In the genomic region with DNA sequence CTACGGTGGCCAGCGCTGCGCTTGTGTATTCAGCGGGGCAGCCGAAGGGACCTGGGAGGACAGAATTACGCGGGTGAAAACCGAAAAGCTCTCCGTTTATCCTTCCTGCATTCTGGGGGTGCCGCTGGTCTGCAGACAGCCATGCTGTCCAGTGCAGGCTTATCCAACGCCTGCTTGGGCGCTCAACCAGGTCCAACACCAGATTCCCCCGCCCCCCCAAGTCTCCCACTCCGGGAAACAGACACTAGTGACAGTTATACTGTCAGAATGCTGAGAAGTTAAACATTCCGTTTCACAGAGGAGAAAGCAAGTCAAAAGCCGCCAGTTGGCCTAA, we compare ENCODE assay signal across 9 mouse cellular contexts. TPM values are rescaled to one million over a fixed set of nuclear protein-coding genes. Genes with fewer than 3 reads are reported as not detected.
DNase-seq lines count a peak whose midpoint lies in the region; ATAC-seq and TF ChIP-seq lines count a peak whose summit lies in the region.
"Had no signal": no experiment of that assay in that cellular context is flagged by ENCODE, and none has a peak within 500 bp of the region (broad histone marks: within the 10 kb centered on the region; RNA-seq: fewer than 3 reads in every experiment).

No protein-coding gene starts in this region.

- H3K36me3 ChIP-seq in kidney, adult 2 months (ENCODE audit: control insufficient read depth, insufficient read depth, low read length) = peaks cover 2% of the 10 kb centered on the region; the same call in 1 of the 2 replicates
- H3K36me3 ChIP-seq in hindbrain, embryonic 13.5 days = peaks cover 18% of the 10 kb centered on the region
- H3K36me3 ChIP-seq in midbrain, embryonic 13.5 days = peaks cover 17% of the 10 kb centered on the region

- H3K27ac ChIP-seq in kidney, adult 2 months (ENCODE audit: insufficient read depth, low read depth, low read length) = no peak overlapping the region
- peak overlapping the region; percentile 82 for H3K27ac ChIP-seq in bone marrow, adult 2 months (ENCODE audit: control insufficient read depth, insufficient read depth, low read depth, low read length, poor library complexity)
- peak overlapping the region; percentile 83 for H3K27ac ChIP-seq in hindbrain, embryonic 13.5 days
- peak overlapping the region; percentile 79 for H3K27ac ChIP-seq in midbrain, embryonic 13.5 days

- ATAC-seq in hindbrain, embryonic 13.5 days (ENCODE audit: low FRiP score) = no peak
- ATAC-seq in midbrain, embryonic 13.5 days = no peak; the same call in 1 of the 2 replicates
- ATAC-seq in cerebellum, adult (ENCODE audit: insufficient number of reproducible peaks, low FRiP score, low TSS enrichment) = no peak

- WGBS in kidney, adult 2 months = 6% methylated on average over 16 of the region's 16 CpGs
- WGBS in bone marrow, adult 2 months = 3% methylated on average over 16 of the region's 16 CpGs
- 1% methylated on average over 16 of the region's 16 CpGs for WGBS in hindbrain, embryonic 13.5 days
- under 1% methylated on average over 16 of the region's 16 CpGs for WGBS in midbrain, embryonic 13.5 days

- 0 out of 2 replicates have a peak, but pooled peaks cover 4% of the 10 kb centered on the region for H3K4me1 ChIP-seq in kidney, adult 2 months (ENCODE audit: control insufficient read depth, insufficient read depth, low read length)
- no peaks in the 10 kb centered on the region; the same call in 1 of the 2 replicates for H3K4me1 ChIP-seq in bone marrow, adult 2 months (ENCODE audit: control insufficient read depth, insufficient read depth, low read length)
- H3K4me1 ChIP-seq in hindbrain, embryonic 13.5 days (replicated peaks) = peaks cover 27% of the 10 kb centered on the region
- peaks cover 26% of the 10 kb centered on the region for H3K4me1 ChIP-seq in midbrain, embryonic 13.5 days (replicated peaks)

- no peaks in the 10 kb centered on the region for H3K9me3 ChIP-seq in hindbrain, embryonic 13.5 days
- H3K9me3 ChIP-seq in midbrain, embryonic 13.5 days = no peaks in the 10 kb centered on the region

- peak overlapping the region; percentile 66 for H3K4me3 ChIP-seq in kidney, adult 2 months (ENCODE audit: insufficient read depth, low read depth, low read length)
- peak overlapping the region; percentile 75 for H3K4me3 ChIP-seq in bone marrow, adult 2 months (replicated peaks; ENCODE audit: control insufficient read depth, low read depth, low read length)
- H3K4me3 ChIP-seq in hindbrain, embryonic 13.5 days = peak overlapping the region; percentile 80
- peak overlapping the region; percentile 90 for H3K4me3 ChIP-seq in midbrain, embryonic 13.5 days (replicated peaks)

- no peaks in the 10 kb centered on the region for H3K27me3 ChIP-seq in kidney, adult 2 months (replicated peaks; ENCODE audit: control insufficient read depth, insufficient read depth, low read length)
- no peaks in the 10 kb centered on the region for H3K27me3 ChIP-seq in hindbrain, embryonic 13.5 days
- 0 out of 2 replicates have a peak, but pooled peaks cover 3% of the 10 kb centered on the region for H3K27me3 ChIP-seq in midbrain, embryonic 13.5 days
- H3K27me3 ChIP-seq: Patski had no signal

- H3K9ac ChIP-seq in hindbrain, embryonic 13.5 days = peak overlapping the region; percentile 72
- peak overlapping the region; percentile 68 for H3K9ac ChIP-seq in midbrain, embryonic 13.5 days (replicated peaks)

- TF ChIP-seq CTCF in kidney, adult 2 months (conservative IDR thresholded peaks at IDR 0.05; ENCODE audit: insufficient read depth, insufficient read length, low read depth, low read length) = no peak
- TF ChIP-seq CTCF in bone marrow, adult 2 months (IDR thresholded peaks at IDR 0.05; ENCODE audit: control insufficient read depth, insufficient read depth, low read length) = no peak

- no peak for DNase-seq in kidney, adult 2 months
- no peak for DNase-seq in kidney, adult 9 months
- no peak for DNase-seq in adrenal gland, adult 2 months
- DNase-seq in ovary, postnatal 10 days (ENCODE audit: low spot score) = no peak

- peak overlapping the region; percentile 81 for H3K4me2 ChIP-seq in hindbrain, embryonic 13.5 days
- H3K4me2 ChIP-seq in midbrain, embryonic 13.5 days (replicated peaks) = peak overlapping the region; percentile 75

- TF ChIP-seq POLR2A in kidney, adult 2 months (IDR thresholded peaks at IDR 0.05; ENCODE audit: low read depth, low read length) = no peak
- no peak for TF ChIP-seq POLR2A in bone marrow, adult 2 months (IDR thresholded peaks at IDR 0.05; ENCODE audit: borderline replicate concordance, control insufficient read depth, low read depth, low read length)

RNA-seq across cellular contexts. Expression of a gene that starts 24.5 kb away (rescaled TPM):
- 3.4 and 4.4 TPM in 2 replicates for polyA plus RNA-seq in kidney, adult 2 months (2012; rRNA removed)
- polyA plus RNA-seq in bone marrow, adult 2 months (2011; ENCODE audit: insufficient read depth, insufficient read length, low replicate concordance, missing spikeins) = 12.7 and 17.0 TPM in 2 replicates
- 20.1 and 22.3 TPM in 2 replicates for polyA plus RNA-seq in hindbrain, embryonic 13.5 days (2015; fragmentation: Nextera tagmentation; extraction: Ambion mirVana)
- polyA plus RNA-seq in midbrain, embryonic 13.5 days (2015; fragmentation: Nextera tagmentation; extraction: Ambion mirVana) = 18.5 and 20.4 TPM in 2 replicates
- total RNA-seq in adrenal gland, adult 2 months (2021) = 10 to 100 TPM in 1 of 2 experiments, 1 to 10 TPM in 1; 9.1 to 10.9 TPM
- polyA plus RNA-seq in adrenal gland, adult 2 months (2012; rRNA removed) = 0.95 and 1.4 TPM in 2 replicates

RNA-seq across cellular contexts. Expression of a gene that starts 40.9 kb away (rescaled TPM):
- polyA plus RNA-seq in kidney, adult 2 months (2012; rRNA removed) = 3.1 and 7.2 TPM in 2 replicates
- 80.2 and 101 TPM in 2 replicates for polyA plus RNA-seq in bone marrow, adult 2 months (2011; ENCODE audit: insufficient read depth, insufficient read length, low replicate concordance, missing spikeins)
- polyA plus RNA-seq in hindbrain, embryonic 13.5 days (2015; fragmentation: Nextera tagmentation; extraction: Ambion mirVana) = 89.3 and 94.2 TPM in 2 replicates
- 95.9 and 102 TPM in 2 replicates for polyA plus RNA-seq in midbrain, embryonic 13.5 days (2015; fragmentation: Nextera tagmentation; extraction: Ambion mirVana)
- 10 to 100 TPM; 67.6 to 69.1 TPM for total RNA-seq in adrenal gland, adult 2 months (2021)
- 3.1 and 4.5 TPM in 2 replicates for polyA plus RNA-seq in adrenal gland, adult 2 months (2012; rRNA removed)

RNA-seq across cellular contexts. Expression of a gene that starts 57.4 kb away (rescaled TPM):
- not detected in 2 replicates for polyA plus RNA-seq in kidney, adult 2 months (2012; rRNA removed)
- not detected in 2 replicates for polyA plus RNA-seq in bone marrow, adult 2 months (2011; ENCODE audit: insufficient read depth, insufficient read length, low replicate concordance, missing spikeins)
- polyA plus RNA-seq in hindbrain, embryonic 13.5 days (2015; fragmentation: Nextera tagmentation; extraction: Ambion mirVana) = 0.18 and 0.28 TPM in 2 replicates
- 0.20 and 0.67 TPM in 2 replicates for polyA plus RNA-seq in midbrain, embryonic 13.5 days (2015; fragmentation: Nextera tagmentation; extraction: Ambion mirVana)
- total RNA-seq in adrenal gland, adult 2 months (2021) = under 1 TPM; 0.31 to 0.46 TPM
- not detected in 2 replicates for polyA plus RNA-seq in adrenal gland, adult 2 months (2012; rRNA removed)
- polyA plus RNA-seq: Patski had no signal
